Mouse (Mus musculus): ENCODE results near the gene Prune1.

- no peak for TF ChIP-seq CTCF (conservative IDR thresholded peaks at IDR 0.05; ENCODE audit: low read length)
- no peak for TF ChIP-seq POU5F1 (IDR thresholded peaks at IDR 0.05; ENCODE audit: borderline replicate concordance, low read length)
- TF ChIP-seq NANOG (IDR thresholded peaks at IDR 0.05; ENCODE audit: borderline replicate concordance, low read length): no peak
Measured at GRCm38 (mm10) chr3:95224295-95224694, 57.6 kb downstream of the Prune1 start.

All from E14TG2a.4 (cell line).